Mouse (Mus musculus): ENCODE results near the gene Dvl1.

- TF ChIP-seq POLR2A (IDR thresholded peaks at IDR 0.05; ENCODE audit: insufficient read depth, low read depth, low read length): peak; percentile 92
- 0 out of 2 replicates have a peak, but pooled peaks have one; percentile 17 for TF ChIP-seq CTCF (IDR thresholded peaks at IDR 0.05; ENCODE audit: insufficient read depth, low read depth, low read length)
Measured at GRCm38 (mm10) chr4:155846871-155847578, at the start of gene Dvl1.
